In the genomic region with DNA sequence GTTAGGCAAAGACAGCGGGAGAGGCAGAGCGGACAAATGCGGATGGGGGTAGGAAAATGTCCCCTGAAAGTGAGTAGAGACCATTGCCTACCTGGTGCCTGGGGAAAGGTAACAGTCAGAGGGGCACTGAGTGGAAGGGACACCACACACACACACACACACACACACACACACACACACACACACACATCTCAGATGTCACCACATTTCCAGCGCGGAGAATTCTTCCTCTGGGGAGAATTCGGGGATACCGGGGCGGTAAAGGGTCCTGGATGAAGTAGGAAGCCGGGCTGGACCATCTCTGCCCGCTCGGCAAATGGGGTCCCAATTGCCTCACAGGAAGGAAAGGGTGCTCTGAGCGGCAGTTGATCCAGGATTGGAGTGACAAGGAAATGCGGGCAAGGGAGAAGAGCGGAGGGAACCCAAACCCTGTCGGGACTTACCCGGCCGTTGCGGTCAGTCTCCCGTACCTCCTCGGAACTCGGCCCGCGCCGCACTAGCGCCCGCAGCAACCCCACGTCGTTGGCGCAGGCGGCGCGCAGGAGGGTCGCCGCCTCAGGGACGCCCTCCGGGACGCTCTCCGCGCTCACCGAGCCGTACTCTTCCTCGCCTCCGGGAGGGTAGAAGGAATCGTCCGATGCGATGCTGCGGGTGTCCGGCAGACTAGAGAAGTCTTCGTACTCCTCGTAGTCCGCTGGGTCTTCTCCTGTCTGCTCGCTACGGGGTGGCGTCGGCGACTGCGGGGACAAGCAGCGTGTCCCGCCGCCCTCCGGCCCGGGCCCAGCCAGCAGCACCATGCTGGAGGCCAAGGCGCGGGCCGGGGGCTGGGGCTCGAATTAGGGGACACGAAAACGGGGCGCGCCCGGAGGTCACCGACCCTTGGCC, we compare ENCODE assay signal across 1 mouse cellular context.
TF ChIP-seq lines count a peak whose summit lies in the region.

No protein-coding gene starts in this region.

TF ChIP-seq in MEL, 35 proteins besides CTCF, POLR2A, EP300 and RAD21 (continued from another document):
- TF ChIP-seq NELFE (IDR thresholded peaks at IDR 0.05; ENCODE audit: low read depth, low read length) (0 out of 2 replicates have a peak, but pooled peaks have one; percentile 26), MXI1 (IDR thresholded peaks at IDR 0.05; ENCODE audit: low read depth, low read length) (peak; percentile 34)
TF ChIP-seq in MEL: peak in this region for 8.
